Mouse (Mus musculus): ENCODE results near the gene Snrnp35.

- TF ChIP-seq CTCF (IDR thresholded peaks at IDR 0.05; ENCODE audit: low read depth, low read length) (no peak), POLR2A (IDR thresholded peaks at IDR 0.05; ENCODE audit: extremely low read depth, insufficient read depth, low read length) (no peak)
These were observed 44.2 kb upstream of the Snrnp35 start for GRCm38 (mm10) chr5:124438746-124439145.
